Mouse (Mus musculus): ENCODE data around the gene Olfr1444. TPM values are rescaled to one million over a fixed set of nuclear protein-coding genes. Genes with fewer than 3 reads are reported as not detected.

The Olfr1444 gene
- not detected in 2 replicates for polyA plus RNA-seq (2012; ENCODE audit: insufficient read depth, insufficient read length, missing spikeins)

DNA sequence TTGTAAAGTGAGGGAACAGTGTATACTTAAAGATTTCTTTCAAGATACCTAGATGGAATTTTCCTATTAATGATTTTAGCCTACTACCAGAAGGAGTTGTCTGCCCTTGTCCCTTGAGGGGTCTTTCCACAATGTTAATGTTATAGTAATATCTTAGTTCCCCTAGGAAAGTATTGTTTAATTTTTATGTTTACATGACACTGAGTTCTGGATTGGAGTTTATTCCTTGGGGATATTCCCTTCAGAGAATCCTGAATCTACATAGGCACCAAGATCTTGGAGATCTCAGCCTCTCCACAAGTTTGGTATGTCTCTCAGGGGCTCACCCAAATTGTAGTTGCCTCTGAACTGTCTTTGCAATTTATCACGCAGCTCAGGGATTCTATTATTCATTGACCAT is at the start of gene Olfr1444:
Olfr1444 (plus strand) TSS at position 301 of the 400 bp plus-strand sequence.
- Histone ChIP-seq H3K27ac (replicated peaks; ENCODE audit: low read depth, low read length) (no peak within 1 kb of the TSS), H3K4me3 (ENCODE audit: insufficient read depth, low read depth, low read length) (no peak within 1 kb of the TSS)

DNA sequence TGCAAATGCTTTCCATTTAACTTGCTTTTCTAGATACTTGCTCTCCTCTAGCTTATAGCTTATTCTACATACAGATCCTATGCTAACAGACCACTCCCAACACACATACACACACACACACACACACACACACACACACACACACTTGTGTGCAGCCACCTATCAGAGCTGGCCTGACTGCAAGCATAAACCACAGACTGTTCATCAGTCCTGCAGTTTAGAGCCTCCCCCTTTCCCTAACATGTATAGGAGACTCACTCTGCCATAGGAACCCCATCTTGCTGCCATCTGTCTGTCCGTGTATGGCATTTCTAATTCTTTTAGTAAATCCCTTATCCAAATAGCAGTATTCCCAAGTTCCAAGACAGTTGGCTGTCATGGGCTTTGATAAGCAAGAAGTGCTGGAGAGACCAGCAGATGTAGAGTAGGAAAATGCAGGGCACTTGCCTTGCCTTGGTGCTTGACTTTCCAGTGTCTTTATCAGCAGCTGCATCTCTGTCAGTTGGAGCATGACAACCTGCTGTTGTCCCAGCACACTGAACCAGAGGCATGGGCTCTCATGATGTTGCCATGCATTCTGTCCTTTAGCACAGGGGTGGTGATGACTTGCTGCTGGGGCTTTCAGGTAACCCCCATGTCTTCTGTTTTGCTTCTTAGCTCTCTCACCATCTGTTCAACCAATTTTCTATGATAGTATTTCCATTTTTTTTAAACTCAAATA is 44.3 kb upstream of the Olfr1444 start:
- H3K4me3 ChIP-seq (ENCODE audit: insufficient read depth, low read depth, low read length), result no peak overlapping the region
- H3K4me1 ChIP-seq (ENCODE audit: control insufficient read depth, insufficient read depth, insufficient read length, low read length), result no peaks in the 10 kb centered on the region
- no peak overlapping the region for H3K27ac ChIP-seq (replicated peaks; ENCODE audit: low read depth, low read length)

More for the DNA sequence above, at the start of gene Olfr1444:
- no peaks in the 10 kb centered on the region for H3K4me1 ChIP-seq (ENCODE audit: control insufficient read depth, insufficient read depth, insufficient read length, low read length)

DNA sequence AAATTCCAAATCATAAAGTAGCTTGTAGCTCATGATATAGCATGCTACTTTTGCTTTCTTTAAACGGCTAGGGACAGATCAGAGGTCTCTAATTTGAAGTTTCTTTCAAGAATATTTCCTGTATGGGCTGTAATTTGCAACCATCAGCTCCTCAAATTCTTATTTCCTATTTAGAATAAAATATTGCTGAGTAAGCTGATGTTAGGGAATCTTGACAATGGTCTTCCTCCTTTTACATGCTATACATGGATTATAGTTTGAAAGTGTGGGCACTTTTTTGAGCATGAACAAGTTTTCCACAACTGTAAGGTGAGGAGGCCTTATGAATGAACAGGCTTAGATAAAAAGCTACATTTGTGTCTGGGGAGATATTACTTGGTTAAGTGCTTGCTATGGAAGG is 43.2 kb upstream of the Olfr1444 start:
- Histone ChIP-seq H3K4me3 (ENCODE audit: insufficient read depth, low read depth, low read length) (no peak overlapping the region), H3K27ac (replicated peaks; ENCODE audit: low read depth, low read length) (no peak overlapping the region), H3K4me1 (ENCODE audit: control insufficient read depth, insufficient read depth, insufficient read length, low read length) (no peaks in the 10 kb centered on the region)

DNA sequence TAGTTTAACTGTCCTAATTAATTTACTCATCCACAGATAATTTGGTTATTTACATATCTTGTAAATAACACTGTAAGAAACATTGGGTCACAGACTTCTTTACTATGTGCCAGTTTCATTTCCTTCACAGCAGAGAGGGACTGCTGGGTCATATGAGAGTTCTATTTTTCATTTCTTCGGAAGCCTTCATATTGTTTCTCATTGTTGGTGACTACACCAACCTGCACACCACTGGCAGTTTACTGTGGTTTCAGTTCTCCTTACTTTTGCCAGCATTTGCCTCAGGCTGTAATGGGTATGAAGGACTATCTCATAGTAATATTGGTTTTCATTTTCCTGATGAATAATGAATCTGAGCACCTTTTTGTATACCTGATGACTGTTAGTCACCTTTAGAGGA is 38.6 kb upstream of the Olfr1444 start:
- H3K27ac ChIP-seq (replicated peaks; ENCODE audit: low read depth, low read length), result no peak overlapping the region
- no peak overlapping the region for H3K4me3 ChIP-seq (ENCODE audit: insufficient read depth, low read depth, low read length)
- H3K4me1 ChIP-seq (ENCODE audit: control insufficient read depth, insufficient read depth, insufficient read length, low read length), result no peaks in the 10 kb centered on the region

DNA sequence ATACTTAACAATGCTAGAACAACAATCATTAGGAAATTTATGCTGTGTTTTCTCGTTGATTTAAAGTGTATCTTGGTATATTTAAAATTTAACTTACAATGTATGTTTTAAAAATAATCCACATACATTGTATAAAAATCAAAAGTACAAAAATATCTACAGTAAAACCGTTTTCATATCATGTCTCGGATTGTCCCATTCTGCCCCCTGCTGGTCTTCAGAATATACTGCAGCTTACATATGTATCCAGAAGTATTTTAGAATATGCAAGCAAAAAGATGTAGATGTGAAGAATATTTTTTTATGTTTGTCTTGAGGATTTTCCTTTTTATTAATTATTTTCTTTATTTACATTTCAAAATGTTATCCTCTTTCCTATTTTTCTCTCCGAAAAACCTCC is 36.7 kb upstream of the Olfr1444 start:
- Histone ChIP-seq H3K27ac (replicated peaks; ENCODE audit: low read depth, low read length) (no peak overlapping the region), H3K4me1 (ENCODE audit: control insufficient read depth, insufficient read depth, insufficient read length, low read length) (no peaks in the 10 kb centered on the region), H3K4me3 (ENCODE audit: insufficient read depth, low read depth, low read length) (no peak overlapping the region)

DNA sequence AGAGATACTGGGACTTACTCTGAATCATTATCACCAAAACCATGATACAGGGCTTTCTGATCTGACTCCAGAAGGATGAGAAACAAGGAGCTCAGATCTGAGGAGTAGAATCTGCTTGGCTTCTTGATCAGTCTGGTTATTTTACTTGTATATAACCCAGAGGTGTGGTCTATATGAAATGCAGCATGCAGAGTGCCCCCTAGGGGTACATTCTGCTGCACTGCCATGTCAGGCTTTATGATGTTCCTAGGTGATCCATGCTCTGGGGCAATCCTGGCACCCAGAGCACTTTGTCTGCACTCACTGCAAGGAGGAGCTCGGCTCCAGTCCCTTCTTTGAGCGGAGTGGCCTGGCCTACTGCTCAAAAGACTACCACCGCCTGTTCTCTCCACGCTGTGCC is 32.5 kb upstream of the Olfr1444 start:
- no peaks in the 10 kb centered on the region for H3K4me1 ChIP-seq (ENCODE audit: control insufficient read depth, insufficient read depth, insufficient read length, low read length)
- H3K27ac ChIP-seq (replicated peaks; ENCODE audit: low read depth, low read length), result no peak overlapping the region
- no peak overlapping the region for H3K4me3 ChIP-seq (ENCODE audit: insufficient read depth, low read depth, low read length)

DNA sequence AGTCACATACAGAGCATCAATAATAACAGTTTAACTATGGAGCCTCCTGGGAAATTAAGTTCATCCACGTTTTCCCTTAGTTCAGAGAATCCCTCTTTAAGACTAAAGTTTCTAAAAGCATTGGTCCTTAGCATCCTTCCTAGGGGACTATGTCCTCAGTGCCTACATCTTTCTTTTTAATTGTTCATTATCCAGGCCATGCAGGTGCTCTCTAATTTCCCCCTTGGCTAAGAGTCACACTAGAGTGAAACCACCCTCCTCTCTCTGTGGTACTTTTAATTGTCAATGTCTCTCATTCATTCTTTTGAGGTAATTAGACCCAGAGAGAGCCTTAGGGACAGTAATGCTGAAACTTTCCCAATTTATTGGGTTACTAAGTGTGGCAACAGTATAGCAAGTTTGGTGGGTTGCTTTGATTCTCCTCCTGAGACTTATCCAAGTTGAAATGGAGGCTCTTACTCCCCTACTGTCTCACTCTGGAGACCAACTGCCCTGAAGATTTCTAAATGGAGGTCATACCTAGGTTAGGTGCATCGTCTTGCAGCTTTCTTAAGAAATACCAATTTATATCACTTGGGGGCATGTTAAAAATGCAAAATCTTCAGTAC is 26.2 kb upstream of the Olfr1444 start:
- Histone ChIP-seq H3K27ac (replicated peaks; ENCODE audit: low read depth, low read length) (no peak overlapping the region), H3K4me1 (ENCODE audit: control insufficient read depth, insufficient read depth, insufficient read length, low read length) (no peaks in the 10 kb centered on the region), H3K4me3 (ENCODE audit: insufficient read depth, low read depth, low read length) (no peak overlapping the region)

DNA sequence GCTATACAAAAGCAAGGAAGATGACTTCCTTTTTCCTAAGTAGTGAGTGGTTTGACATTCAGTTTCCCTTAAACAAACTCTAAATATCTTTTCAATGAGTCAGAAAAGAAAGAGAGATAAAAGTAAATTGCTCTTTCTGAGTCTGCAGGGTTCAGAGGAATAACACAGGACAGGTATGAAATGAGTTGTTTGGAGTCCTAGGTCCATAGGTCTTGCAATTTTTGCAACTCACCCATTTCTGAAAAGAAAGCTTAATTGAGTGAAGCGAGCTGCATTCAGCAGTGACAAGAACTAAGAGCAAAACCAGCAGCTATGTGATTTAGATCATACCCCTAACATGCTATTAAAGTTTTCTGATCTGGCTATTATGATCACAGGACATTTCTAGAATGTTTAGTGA is 25.5 kb upstream of the Olfr1444 start:
- Histone ChIP-seq H3K4me1 (ENCODE audit: control insufficient read depth, insufficient read depth, insufficient read length, low read length) (no peaks in the 10 kb centered on the region), H3K4me3 (ENCODE audit: insufficient read depth, low read depth, low read length) (no peak overlapping the region), H3K27ac (replicated peaks; ENCODE audit: low read depth, low read length) (no peak overlapping the region)

DNA sequence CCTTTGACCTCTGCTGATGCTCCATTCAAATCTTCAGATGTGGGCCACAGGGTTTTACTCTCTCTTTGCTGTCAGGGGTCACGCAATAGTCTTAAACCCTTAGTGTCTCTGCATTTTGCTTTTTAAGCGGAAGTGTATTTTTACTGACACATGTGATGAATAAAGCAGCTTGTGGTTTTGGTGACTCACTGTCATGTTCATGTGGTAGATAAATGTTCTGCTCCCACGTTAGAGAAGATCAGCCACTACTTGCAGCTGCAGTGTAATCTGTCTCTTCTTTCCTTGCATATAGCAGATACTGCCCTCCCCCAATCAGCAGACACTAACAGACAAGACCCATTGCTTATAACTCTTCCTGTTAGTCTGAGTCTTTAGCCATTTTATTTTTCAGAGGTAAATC is 23.5 kb upstream of the Olfr1444 start:
- Histone ChIP-seq H3K4me3 (ENCODE audit: insufficient read depth, low read depth, low read length) (no peak overlapping the region), H3K27ac (replicated peaks; ENCODE audit: low read depth, low read length) (no peak overlapping the region; the same call in 1 of the 2 replicates), H3K4me1 (ENCODE audit: control insufficient read depth, insufficient read depth, insufficient read length, low read length) (no peaks in the 10 kb centered on the region)

DNA sequence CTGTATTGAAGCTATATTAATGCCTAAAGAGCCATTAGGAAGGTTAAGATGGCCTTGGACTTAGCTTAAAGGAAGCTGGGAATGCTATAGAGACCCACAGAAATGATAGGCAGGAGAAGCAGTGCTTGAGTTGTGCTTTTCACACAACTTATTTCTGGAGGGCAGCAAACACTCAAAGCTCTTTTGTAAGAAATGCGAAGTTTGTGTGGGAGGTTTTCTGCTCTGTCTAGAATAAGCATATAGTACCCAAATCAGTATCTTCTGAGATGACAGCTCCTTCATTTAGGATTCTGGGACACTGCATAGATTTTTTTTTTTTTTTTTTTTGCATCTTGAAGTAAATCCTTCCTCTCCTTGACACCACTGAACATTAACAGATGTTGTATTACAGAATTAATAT is 18.6 kb upstream of the Olfr1444 start:
- Histone ChIP-seq H3K4me1 (ENCODE audit: control insufficient read depth, insufficient read depth, insufficient read length, low read length) (no peaks in the 10 kb centered on the region), H3K4me3 (ENCODE audit: insufficient read depth, low read depth, low read length) (no peak overlapping the region), H3K27ac (replicated peaks; ENCODE audit: low read depth, low read length) (no peak overlapping the region)

DNA sequence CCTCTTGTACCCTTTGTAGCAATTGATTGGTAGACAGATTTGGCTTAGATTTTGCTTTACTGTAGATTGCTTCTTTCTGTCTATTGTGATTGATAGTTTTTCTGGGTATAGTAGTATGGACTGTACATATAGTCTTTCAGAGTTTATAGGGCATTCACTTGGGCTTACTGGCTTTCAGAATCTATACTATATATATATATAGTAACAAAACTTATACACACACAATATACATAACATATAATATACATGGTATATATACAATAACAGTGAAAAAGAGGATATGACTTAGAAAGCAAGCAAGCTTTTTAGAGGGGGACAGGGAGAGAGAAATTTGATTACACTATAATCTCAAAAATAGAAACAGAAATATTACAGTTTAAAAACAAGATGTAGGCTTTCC is 10.7 kb upstream of the Olfr1444 start, which contains the start of gene Gm5244:
Gm5244 (plus strand) TSS at position 301 of the 400 bp plus-strand sequence.
- Histone ChIP-seq H3K4me1 (ENCODE audit: control insufficient read depth, insufficient read depth, insufficient read length, low read length) (no peaks in the 10 kb centered on the region), H3K27ac (replicated peaks; ENCODE audit: low read depth, low read length) (no peak within 1 kb of the TSS), H3K4me3 (ENCODE audit: insufficient read depth, low read depth, low read length) (no peak within 1 kb of the TSS)

DNA sequence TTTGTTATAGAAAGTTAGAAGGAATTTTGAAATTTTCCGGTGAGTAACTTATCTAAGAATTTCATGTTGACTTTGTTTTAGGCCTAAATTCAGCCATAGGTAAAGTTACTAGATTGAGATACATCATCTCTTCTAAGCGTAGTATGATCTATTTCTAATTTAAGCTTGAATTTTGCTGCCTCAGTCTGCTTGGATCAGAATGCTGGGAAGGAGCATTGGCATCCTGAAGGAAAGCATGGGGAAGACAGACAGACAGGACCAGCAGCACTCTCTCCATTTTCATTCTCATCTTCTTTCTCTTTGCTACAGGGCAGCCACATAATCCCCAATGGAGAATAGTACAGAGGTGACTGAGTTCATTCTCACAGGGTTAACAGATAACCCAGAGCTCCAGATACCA is 26.5 kb downstream of the Olfr1444 start, which contains the start of gene Olfr1445:
Olfr1445 (plus strand) TSS at position 301 of the 400 bp plus-strand sequence.
- Histone ChIP-seq H3K4me3 (ENCODE audit: insufficient read depth, low read depth, low read length) (no peak within 1 kb of the TSS), H3K27ac (replicated peaks; ENCODE audit: low read depth, low read length) (no peak within 1 kb of the TSS), H3K4me1 (ENCODE audit: control insufficient read depth, insufficient read depth, insufficient read length, low read length) (no peaks in the 10 kb centered on the region)

DNA sequence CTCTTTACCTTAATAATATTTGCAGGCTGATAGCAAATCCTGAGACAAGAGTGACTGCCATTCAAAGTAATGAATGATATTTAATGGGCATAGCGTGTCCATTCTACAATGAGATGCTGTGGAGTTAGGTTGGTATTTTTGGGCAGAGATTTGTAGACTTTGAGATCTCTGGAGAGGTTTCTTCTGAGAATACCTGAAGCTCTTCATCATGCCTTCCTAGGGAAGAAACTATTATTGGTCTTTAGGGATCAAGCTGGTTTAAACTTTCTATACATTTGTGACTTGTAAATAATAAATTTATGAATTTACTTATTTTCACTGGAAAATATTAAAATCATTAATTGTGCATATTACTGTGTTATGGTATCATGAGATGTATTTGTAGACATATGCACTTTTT is 36.3 kb downstream of the Olfr1444 start, which contains the start of gene Olfr1446:
Olfr1446 (minus strand) TSS at position 101 of the 400 bp plus-strand sequence.
- no peaks in the 10 kb centered on the region for H3K4me1 ChIP-seq (ENCODE audit: control insufficient read depth, insufficient read depth, insufficient read length, low read length)
- H3K27ac ChIP-seq (replicated peaks; ENCODE audit: low read depth, low read length), result no peak within 1 kb of the TSS
- no peak within 1 kb of the TSS for H3K4me3 ChIP-seq (ENCODE audit: insufficient read depth, low read depth, low read length)

DNA sequence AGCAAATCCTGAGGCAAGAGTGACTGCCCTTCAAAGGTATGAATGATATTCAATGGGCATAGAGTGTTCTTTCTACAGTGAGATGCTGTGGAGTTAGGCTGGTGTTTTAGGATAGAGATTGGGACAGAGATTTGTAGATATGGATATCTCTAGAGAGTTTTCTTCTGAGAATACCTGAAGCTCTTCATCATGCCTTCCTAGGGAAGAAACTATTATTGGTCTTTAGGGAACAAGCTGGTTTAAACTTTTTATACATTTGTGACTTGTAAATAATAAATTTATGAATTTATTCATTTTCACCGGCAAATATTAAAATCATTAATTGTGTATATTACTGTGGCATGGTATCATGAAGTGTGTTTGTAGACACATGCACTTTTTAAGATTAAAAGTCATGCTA is 46.6 kb downstream of the Olfr1444 start, which contains the start of gene Olfr1447:
Olfr1447 (minus strand) TSS at position 101 of the 400 bp plus-strand sequence.
- Histone ChIP-seq H3K4me3 (ENCODE audit: insufficient read depth, low read depth, low read length) (no peak within 1 kb of the TSS), H3K4me1 (ENCODE audit: control insufficient read depth, insufficient read depth, insufficient read length, low read length) (no peaks in the 10 kb centered on the region), H3K27ac (replicated peaks; ENCODE audit: low read depth, low read length) (no peak within 1 kb of the TSS)
